Mouse (Mus musculus): Measurements from ENCODE around the gene Gpr19. TPM values are rescaled to one million over a fixed set of nuclear protein-coding genes. Genes with fewer than 3 reads are reported as not detected.

The Gpr19 gene
- polyA plus RNA-seq (2015; fragmentation: Nextera tagmentation; extraction: Ambion mirVana) = 5.7 and 6.4 TPM in 2 replicates

DNA sequence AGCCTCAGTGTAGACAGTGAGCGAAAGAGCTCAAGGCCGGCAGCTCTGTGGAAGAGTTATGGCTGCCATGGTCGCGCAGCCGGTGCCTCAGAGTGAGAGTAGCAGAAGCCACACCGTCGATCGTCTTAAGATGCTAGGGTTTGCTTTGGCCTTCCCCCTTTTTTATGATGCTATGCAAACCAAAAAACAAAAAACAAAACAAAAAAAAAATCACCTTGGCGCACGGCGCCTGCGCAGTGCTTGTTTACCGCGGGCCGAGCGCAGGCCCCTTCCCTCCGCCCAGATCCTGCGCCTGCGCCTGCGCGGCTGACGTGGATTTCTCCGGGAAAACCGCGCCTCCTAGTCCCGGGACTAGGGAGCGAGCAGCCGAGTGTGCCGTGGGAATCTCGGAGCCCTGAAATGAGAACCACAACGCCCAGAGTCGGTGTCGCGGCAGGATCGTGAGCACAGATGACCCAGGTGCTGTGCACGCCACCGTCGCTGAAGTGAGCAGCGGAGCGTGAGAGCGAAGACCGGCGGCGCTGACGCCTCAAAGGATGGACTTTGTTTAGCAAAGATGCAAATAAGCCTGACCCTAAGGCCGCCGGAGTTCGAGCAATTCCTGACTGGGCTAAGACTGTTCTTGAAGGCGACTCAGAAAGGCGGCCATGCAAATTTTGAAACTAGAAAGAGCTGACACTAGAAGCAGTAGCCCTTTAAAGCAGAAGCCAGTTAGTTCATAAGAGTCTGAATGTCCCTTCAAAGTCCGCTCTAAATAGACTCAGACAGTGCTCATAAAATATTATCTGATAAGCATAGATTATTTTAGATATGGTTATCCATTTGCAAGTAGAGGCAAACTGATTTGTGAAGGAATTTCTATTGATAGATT lies at the start of gene Gpr19:
Gene Gpr19, minus strand, starts transcription at position 484 of the 871 bp plus-strand sequence.
- Histone ChIP-seq H3K27ac (ENCODE audit: low read length) (peak within 1 kb of the TSS; percentile 100), H3K27me3 (ENCODE audit: control insufficient read depth, insufficient read depth, low read depth, low read length) (no peaks in the 10 kb centered on the region), H3K9me3 (replicated peaks; ENCODE audit: control insufficient read depth, low read length) (no peaks in the 10 kb centered on the region), H3K4me3 (ENCODE audit: low read depth, low read length) (peak within 1 kb of the TSS; percentile 89), H3K4me2 (ENCODE audit: low read depth, low read length) (peak within 1 kb of the TSS; percentile 93), H3K9ac (ENCODE audit: low read depth, low read length) (peak within 1 kb of the TSS; percentile 95), H3K36me3 (ENCODE audit: control insufficient read depth, insufficient read depth) (no peaks in the 10 kb centered on the region), H3K4me1 (ENCODE audit: control insufficient read depth, low read depth, low read length) (peaks cover 10% of the 10 kb centered on the region)
- ATAC-seq (ENCODE audit: low read depth) = peak; percentile 91
- under 1% methylated on average over 51 of the region's 51 CpGs for WGBS (ENCODE audit: insufficient replicate concordance)

DNA sequence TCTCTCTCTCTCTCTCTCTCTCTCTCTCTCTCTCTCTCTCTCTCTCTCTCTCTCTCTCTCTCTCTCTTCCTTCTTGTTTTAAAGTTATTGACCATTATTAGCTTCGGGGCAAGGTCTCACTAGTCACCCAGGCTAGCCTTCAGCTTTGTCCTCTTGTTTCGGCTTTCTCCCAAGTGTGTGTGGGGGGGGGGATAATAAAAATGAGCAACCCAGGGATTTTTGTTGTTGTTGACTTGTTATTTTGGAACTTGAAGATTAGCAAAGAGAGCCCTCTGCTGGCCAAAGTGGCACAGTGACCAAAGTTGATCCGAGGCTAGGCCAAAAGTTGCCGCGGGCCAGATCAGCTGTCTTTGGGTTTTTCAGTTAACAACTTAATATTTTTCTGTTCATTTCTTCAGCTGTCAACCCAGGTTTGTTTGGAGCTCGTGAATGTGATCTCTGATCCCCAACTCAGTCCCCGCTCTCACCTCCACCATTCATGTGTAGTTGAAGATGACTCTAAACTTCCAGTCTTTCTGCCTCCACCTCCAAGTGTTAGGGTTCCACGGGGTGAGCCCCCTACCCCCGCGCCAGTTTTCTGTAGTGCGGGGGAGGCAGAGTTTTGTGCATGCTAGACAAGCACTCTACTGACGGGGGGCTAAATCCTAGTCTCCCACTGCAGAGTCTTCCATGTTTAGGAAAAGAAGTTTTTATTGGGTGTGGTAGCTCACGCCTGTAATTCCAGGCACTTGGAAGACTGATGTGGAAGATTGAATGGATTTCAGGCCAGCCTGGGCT lies 49.1 kb upstream of the Gpr19 start:
- no peak overlapping the region for H3K9ac ChIP-seq (ENCODE audit: low read depth, low read length)
- H3K9me3 ChIP-seq (replicated peaks; ENCODE audit: control insufficient read depth, low read length) = no peaks in the 10 kb centered on the region
- H3K4me2 ChIP-seq (ENCODE audit: low read depth, low read length) = no peak overlapping the region
- no peak for ATAC-seq (ENCODE audit: low read depth)
- peaks cover 17% of the 10 kb centered on the region for H3K4me1 ChIP-seq (ENCODE audit: control insufficient read depth, low read depth, low read length)
- 45% methylated on average over 13 of the region's 13 CpGs for WGBS (ENCODE audit: insufficient replicate concordance)
- peaks cover 49% of the 10 kb centered on the region for H3K36me3 ChIP-seq (ENCODE audit: control insufficient read depth, insufficient read depth)
- H3K4me3 ChIP-seq (ENCODE audit: low read depth, low read length) = no peak overlapping the region
- no peak overlapping the region for H3K27ac ChIP-seq (ENCODE audit: low read length)
- no peaks in the 10 kb centered on the region for H3K27me3 ChIP-seq (ENCODE audit: control insufficient read depth, insufficient read depth, low read depth, low read length)

DNA sequence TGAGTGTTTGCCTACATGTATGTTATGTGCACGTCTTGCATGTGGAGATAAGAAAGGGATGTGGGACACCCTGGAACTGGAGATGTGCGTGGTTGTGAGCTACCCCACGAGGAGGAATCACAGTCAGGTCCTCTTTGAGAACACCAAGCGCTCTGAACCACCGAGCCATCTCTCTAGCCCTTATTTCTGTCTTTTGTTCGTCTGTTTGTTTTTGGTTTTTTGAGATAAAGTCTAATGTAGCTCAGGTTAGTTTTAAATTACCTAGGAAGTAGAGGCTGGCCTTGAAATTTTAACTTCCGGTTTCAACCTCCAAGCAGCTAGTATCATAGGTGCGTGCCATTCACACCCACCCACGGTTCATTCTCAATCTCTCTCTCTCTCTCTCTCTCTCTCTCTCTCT lies 48.5 kb upstream of the Gpr19 start:
- Histone ChIP-seq H3K9ac (ENCODE audit: low read depth, low read length) (no peak overlapping the region), H3K4me2 (ENCODE audit: low read depth, low read length) (no peak overlapping the region), H3K36me3 (ENCODE audit: control insufficient read depth, insufficient read depth) (peaks cover 49% of the 10 kb centered on the region), H3K27ac (ENCODE audit: low read length) (no peak overlapping the region), H3K27me3 (ENCODE audit: control insufficient read depth, insufficient read depth, low read depth, low read length) (no peaks in the 10 kb centered on the region), H3K4me3 (ENCODE audit: low read depth, low read length) (no peak overlapping the region), H3K9me3 (replicated peaks; ENCODE audit: control insufficient read depth, low read length) (no peaks in the 10 kb centered on the region), H3K4me1 (ENCODE audit: control insufficient read depth, low read depth, low read length) (peaks cover 17% of the 10 kb centered on the region)
- no peak for ATAC-seq (ENCODE audit: low read depth)
- 73% methylated on average over 9 of the region's 9 CpGs for WGBS (ENCODE audit: insufficient replicate concordance)

- no peak for ATAC-seq (ENCODE audit: low read depth)
These were observed 47.7 kb upstream of the Gpr19 start for GRCm38 (mm10) chr6:134946054-134946453.

GRCm38 (mm10) chr6:134943759-134944407 lies 45.5 kb upstream of the Gpr19 start:
- no peak overlapping the region for H3K9ac ChIP-seq (ENCODE audit: low read depth, low read length)
- no peak for ATAC-seq (ENCODE audit: low read depth)
- H3K36me3 ChIP-seq (ENCODE audit: control insufficient read depth, insufficient read depth) = peaks cover 52% of the 10 kb centered on the region

More at GRCm38 (mm10) chr6:134946054-134946453, 47.7 kb upstream of the Gpr19 start:
- Histone ChIP-seq H3K4me3 (ENCODE audit: low read depth, low read length) (no peak overlapping the region), H3K27ac (ENCODE audit: low read length) (no peak overlapping the region), H3K9ac (ENCODE audit: low read depth, low read length) (no peak overlapping the region), H3K9me3 (replicated peaks; ENCODE audit: control insufficient read depth, low read length) (no peaks in the 10 kb centered on the region), H3K4me1 (ENCODE audit: control insufficient read depth, low read depth, low read length) (peaks cover 14% of the 10 kb centered on the region), H3K4me2 (ENCODE audit: low read depth, low read length) (no peak overlapping the region), H3K36me3 (ENCODE audit: control insufficient read depth, insufficient read depth) (peaks cover 51% of the 10 kb centered on the region), H3K27me3 (ENCODE audit: control insufficient read depth, insufficient read depth, low read depth, low read length) (no peaks in the 10 kb centered on the region)
- 64% methylated on average over 6 of the region's 6 CpGs for WGBS (ENCODE audit: insufficient replicate concordance)

GRCm38 (mm10) chr6:134939781-134940180 lies 41.4 kb upstream of the Gpr19 start:
- no peak overlapping the region for H3K27ac ChIP-seq (ENCODE audit: low read length)
- H3K4me2 ChIP-seq (ENCODE audit: low read depth, low read length) = no peak overlapping the region
- H3K4me1 ChIP-seq (ENCODE audit: control insufficient read depth, low read depth, low read length) = peaks cover 7% of the 10 kb centered on the region
- H3K36me3 ChIP-seq (ENCODE audit: control insufficient read depth, insufficient read depth) = peaks cover 45% of the 10 kb centered on the region
- H3K4me3 ChIP-seq (ENCODE audit: low read depth, low read length) = no peak overlapping the region
- 85% methylated on average over 4 of the region's 4 CpGs for WGBS (ENCODE audit: insufficient replicate concordance)
- no peaks in the 10 kb centered on the region for H3K27me3 ChIP-seq (ENCODE audit: control insufficient read depth, insufficient read depth, low read depth, low read length)
- no peaks in the 10 kb centered on the region for H3K9me3 ChIP-seq (replicated peaks; ENCODE audit: control insufficient read depth, low read length)
- H3K9ac ChIP-seq (ENCODE audit: low read depth, low read length) = no peak overlapping the region
- ATAC-seq (ENCODE audit: low read depth) = no peak

More at GRCm38 (mm10) chr6:134943759-134944407, 45.5 kb upstream of the Gpr19 start:
- Histone ChIP-seq H3K27me3 (ENCODE audit: control insufficient read depth, insufficient read depth, low read depth, low read length) (no peaks in the 10 kb centered on the region), H3K4me1 (ENCODE audit: control insufficient read depth, low read depth, low read length) (peaks cover 12% of the 10 kb centered on the region), H3K4me3 (ENCODE audit: low read depth, low read length) (no peak overlapping the region), H3K4me2 (ENCODE audit: low read depth, low read length) (no peak overlapping the region), H3K27ac (ENCODE audit: low read length) (no peak overlapping the region), H3K9me3 (replicated peaks; ENCODE audit: control insufficient read depth, low read length) (no peaks in the 10 kb centered on the region)
- WGBS (ENCODE audit: insufficient replicate concordance) = 89% methylated on average over 13 of the region's 13 CpGs

GRCm38 (mm10) chr6:134934305-134934704 lies 35.9 kb upstream of the Gpr19 start:
- Histone ChIP-seq H3K4me1 (ENCODE audit: control insufficient read depth, low read depth, low read length) (peaks cover 35% of the 10 kb centered on the region), H3K27ac (ENCODE audit: low read length) (no peak overlapping the region), H3K9ac (ENCODE audit: low read depth, low read length) (no peak overlapping the region), H3K4me2 (ENCODE audit: low read depth, low read length) (peak overlapping the region; percentile 10; the same call in 1 of the 2 replicates), H3K4me3 (ENCODE audit: low read depth, low read length) (no peak overlapping the region), H3K9me3 (replicated peaks; ENCODE audit: control insufficient read depth, low read length) (no peaks in the 10 kb centered on the region), H3K36me3 (ENCODE audit: control insufficient read depth, insufficient read depth) (peaks cover 11% of the 10 kb centered on the region), H3K27me3 (ENCODE audit: control insufficient read depth, insufficient read depth, low read depth, low read length) (no peaks in the 10 kb centered on the region)
- ATAC-seq (ENCODE audit: low read depth) = no peak
- WGBS (ENCODE audit: insufficient replicate concordance) = 60% methylated on average over 5 of the region's 5 CpGs

- peaks cover 33% of the 10 kb centered on the region for H3K4me1 ChIP-seq (ENCODE audit: control insufficient read depth, low read depth, low read length)
- peak overlapping the region; percentile 10; the same call in 1 of the 2 replicates for H3K9ac ChIP-seq (ENCODE audit: low read depth, low read length)
- peak overlapping the region; percentile 86 for H3K4me3 ChIP-seq (ENCODE audit: low read depth, low read length)
- H3K9me3 ChIP-seq (replicated peaks; ENCODE audit: control insufficient read depth, low read length) = no peaks in the 10 kb centered on the region
- ATAC-seq (ENCODE audit: low read depth) = no peak
- no peak overlapping the region for H3K27ac ChIP-seq (ENCODE audit: low read length)
- peaks cover 11% of the 10 kb centered on the region for H3K36me3 ChIP-seq (ENCODE audit: control insufficient read depth, insufficient read depth)
- peak overlapping the region; percentile 99 for H3K4me2 ChIP-seq (ENCODE audit: low read depth, low read length)
- 61% methylated on average over 2 of the region's 2 CpGs for WGBS (ENCODE audit: insufficient replicate concordance)
- H3K27me3 ChIP-seq (ENCODE audit: control insufficient read depth, insufficient read depth, low read depth, low read length) = no peaks in the 10 kb centered on the region
These were observed 34.8 kb upstream of the Gpr19 start for GRCm38 (mm10) chr6:134933207-134933558.

Data from liver, embryonic 16.5 days (tissue).